Mouse (Mus musculus): ENCODE measurements at regions not wholly inside any gene's neighbourhood (a gene's known extent, or its start where the extent isn't known, plus 50 kb on each side); places are given as distances from the start of the nearest gene placed in this dataset.

DNA sequence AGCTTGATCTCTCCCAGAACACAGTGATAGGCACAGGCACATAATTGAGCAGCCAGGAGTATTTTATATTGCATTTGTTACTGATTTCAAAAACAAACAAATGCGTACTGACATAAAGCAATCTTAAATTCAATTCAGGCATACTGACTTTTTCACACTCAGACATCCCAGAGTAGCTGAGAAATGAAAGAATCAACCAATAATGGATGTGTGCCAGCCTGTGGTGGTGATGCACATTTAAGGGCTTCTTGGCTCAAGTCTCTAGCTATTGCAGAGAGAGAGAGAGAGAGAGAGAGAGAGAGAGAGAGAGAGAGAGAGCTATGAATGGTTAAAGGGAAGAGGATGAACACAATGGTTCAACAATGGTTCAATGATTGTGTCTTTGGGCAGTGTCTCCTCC, 426.1 kb upstream of the Nrp1 start:
- 41% methylated on average over 1 of the region's 1 CpGs for WGBS (ENCODE audit: insufficient replicate concordance)

DNA sequence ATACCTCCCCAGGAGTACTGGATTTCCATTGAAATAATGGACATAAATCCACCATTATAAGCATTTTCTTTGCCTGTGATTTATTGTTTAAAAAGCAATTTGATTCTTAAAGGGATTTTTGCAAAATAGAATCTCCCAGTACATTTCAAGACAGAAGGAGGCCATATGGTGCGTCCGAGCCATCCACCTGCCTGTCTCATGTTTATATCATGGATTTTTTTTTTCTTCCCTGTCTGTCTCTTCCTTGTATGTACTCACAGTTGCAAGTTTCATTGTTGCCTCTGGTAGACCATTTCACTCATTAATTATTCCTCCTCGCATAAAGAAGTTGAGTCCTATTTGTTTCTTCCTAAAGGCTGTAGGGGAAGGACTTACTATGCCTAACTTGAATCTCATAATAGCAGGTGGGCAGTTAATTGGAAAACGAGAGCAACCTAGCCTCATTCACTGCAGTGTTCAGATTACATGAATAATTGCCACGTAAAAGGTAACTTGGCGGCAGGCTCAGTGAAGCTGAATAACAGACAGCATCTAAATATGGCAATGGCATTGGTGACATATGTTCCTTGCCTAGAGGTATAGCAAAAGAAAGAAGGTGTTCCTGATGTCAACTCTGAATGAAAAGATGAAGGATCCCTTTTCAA, 421.5 kb upstream of the Nrp1 start:
- Histone ChIP-seq H3K4me3 (ENCODE audit: low read depth, low read length) (no peak overlapping the region), H3K4me1 (ENCODE audit: control insufficient read depth, low read depth, low read length) (no peaks in the 10 kb centered on the region), H3K36me3 (ENCODE audit: control insufficient read depth, insufficient read depth) (no peaks in the 10 kb centered on the region), H3K9me3 (replicated peaks; ENCODE audit: control insufficient read depth, low read length) (no peaks in the 10 kb centered on the region), H3K4me2 (ENCODE audit: low read depth, low read length) (no peak overlapping the region), H3K27ac (ENCODE audit: low read length) (no peak overlapping the region), H3K27me3 (ENCODE audit: control insufficient read depth, insufficient read depth, low read depth, low read length) (no peaks in the 10 kb centered on the region), H3K9ac (ENCODE audit: low read depth, low read length) (no peak overlapping the region)
- no peak for ATAC-seq (ENCODE audit: low read depth)
- WGBS (ENCODE audit: insufficient replicate concordance) = 69% methylated on average over 6 of the region's 6 CpGs

More for the DNA sequence above, 426.1 kb upstream of the Nrp1 start:
- H3K4me3 ChIP-seq (ENCODE audit: low read depth, low read length) = no peak overlapping the region
- H3K27ac ChIP-seq (ENCODE audit: low read length) = no peak overlapping the region
- no peaks in the 10 kb centered on the region for H3K4me1 ChIP-seq (ENCODE audit: control insufficient read depth, low read depth, low read length)
- H3K9me3 ChIP-seq (replicated peaks; ENCODE audit: control insufficient read depth, low read length) = no peaks in the 10 kb centered on the region
- H3K9ac ChIP-seq (ENCODE audit: low read depth, low read length) = no peak overlapping the region
- H3K36me3 ChIP-seq (ENCODE audit: control insufficient read depth, insufficient read depth) = no peaks in the 10 kb centered on the region
- no peak overlapping the region for H3K4me2 ChIP-seq (ENCODE audit: low read depth, low read length)
- no peaks in the 10 kb centered on the region for H3K27me3 ChIP-seq (ENCODE audit: control insufficient read depth, insufficient read depth, low read depth, low read length)
- ATAC-seq (ENCODE audit: low read depth) = no peak

DNA sequence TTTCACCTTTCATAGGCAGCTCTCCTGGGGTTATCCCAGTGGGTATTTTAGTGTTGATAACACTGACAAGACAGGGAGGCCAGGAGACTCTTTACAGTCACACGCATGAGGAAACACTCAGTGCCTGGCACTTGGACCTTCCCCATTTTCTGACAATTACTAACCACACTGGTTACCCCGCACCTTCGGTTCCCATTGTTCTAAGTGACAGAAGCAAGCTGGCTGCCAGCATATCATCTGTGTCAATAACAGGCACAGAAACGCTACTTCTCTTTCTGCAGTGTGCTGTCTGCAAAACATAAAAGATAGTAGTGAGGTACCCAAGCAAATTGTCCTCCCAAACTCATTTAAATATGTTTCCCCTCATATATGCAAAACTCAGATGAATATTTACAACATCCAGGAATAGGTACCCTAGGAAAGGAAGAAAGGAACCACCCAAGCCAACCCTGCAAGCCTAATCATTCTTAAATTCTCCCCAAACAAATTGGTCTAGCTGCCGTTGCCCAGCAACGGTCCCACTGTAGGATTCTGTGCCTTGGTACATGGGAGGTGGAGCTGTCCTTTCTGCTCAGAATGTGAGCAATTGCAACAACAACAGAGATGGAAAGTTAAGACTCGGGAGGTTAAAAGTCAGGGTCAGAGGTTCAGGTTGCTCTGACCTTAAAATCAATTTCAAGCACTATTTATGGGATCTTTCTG, 419.0 kb upstream of the Nrp1 start:
- no peak for ATAC-seq (ENCODE audit: low read depth)
- Histone ChIP-seq H3K4me1 (ENCODE audit: control insufficient read depth, low read depth, low read length) (no peaks in the 10 kb centered on the region), H3K4me3 (ENCODE audit: low read depth, low read length) (no peak overlapping the region), H3K27ac (ENCODE audit: low read length) (no peak overlapping the region), H3K27me3 (ENCODE audit: control insufficient read depth, insufficient read depth, low read depth, low read length) (no peaks in the 10 kb centered on the region), H3K36me3 (ENCODE audit: control insufficient read depth, insufficient read depth) (no peaks in the 10 kb centered on the region), H3K9me3 (replicated peaks; ENCODE audit: control insufficient read depth, low read length) (no peaks in the 10 kb centered on the region), H3K9ac (ENCODE audit: low read depth, low read length) (no peak overlapping the region), H3K4me2 (ENCODE audit: low read depth, low read length) (no peak overlapping the region)
- 27% methylated on average over 7 of the region's 7 CpGs for WGBS (ENCODE audit: insufficient replicate concordance)

DNA sequence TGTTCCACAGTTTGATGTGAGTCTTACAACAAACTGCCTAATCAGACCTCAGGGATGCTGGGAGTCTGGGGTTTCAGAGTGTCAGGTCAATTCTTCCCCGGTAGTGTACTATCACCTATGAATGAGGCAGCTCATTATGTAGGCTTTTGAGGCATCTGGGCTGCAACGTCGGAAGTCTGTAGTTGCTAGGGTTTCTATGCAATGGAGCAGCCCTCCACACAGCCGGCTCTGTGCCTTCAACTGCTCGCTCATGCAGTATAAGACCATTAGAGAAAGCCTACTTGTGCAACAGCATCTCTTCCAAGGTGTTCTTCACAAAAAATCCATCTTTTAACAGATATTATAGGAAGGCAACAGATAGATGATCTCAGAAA, 418.4 kb upstream of the Nrp1 start:
- no peak overlapping the region for H3K4me2 ChIP-seq (ENCODE audit: low read depth, low read length)
- H3K4me3 ChIP-seq (ENCODE audit: low read depth, low read length) = no peak overlapping the region
- H3K9ac ChIP-seq (ENCODE audit: low read depth, low read length) = no peak overlapping the region
- no peak overlapping the region for H3K27ac ChIP-seq (ENCODE audit: low read length)
- H3K36me3 ChIP-seq (ENCODE audit: control insufficient read depth, insufficient read depth) = no peaks in the 10 kb centered on the region
- no peaks in the 10 kb centered on the region for H3K27me3 ChIP-seq (ENCODE audit: control insufficient read depth, insufficient read depth, low read depth, low read length)
- no peaks in the 10 kb centered on the region for H3K9me3 ChIP-seq (replicated peaks; ENCODE audit: control insufficient read depth, low read length)
- no peak for ATAC-seq (ENCODE audit: low read depth)
- H3K4me1 ChIP-seq (ENCODE audit: control insufficient read depth, low read depth, low read length) = no peaks in the 10 kb centered on the region
- WGBS (ENCODE audit: insufficient replicate concordance) = 49% methylated on average over 5 of the region's 5 CpGs

DNA sequence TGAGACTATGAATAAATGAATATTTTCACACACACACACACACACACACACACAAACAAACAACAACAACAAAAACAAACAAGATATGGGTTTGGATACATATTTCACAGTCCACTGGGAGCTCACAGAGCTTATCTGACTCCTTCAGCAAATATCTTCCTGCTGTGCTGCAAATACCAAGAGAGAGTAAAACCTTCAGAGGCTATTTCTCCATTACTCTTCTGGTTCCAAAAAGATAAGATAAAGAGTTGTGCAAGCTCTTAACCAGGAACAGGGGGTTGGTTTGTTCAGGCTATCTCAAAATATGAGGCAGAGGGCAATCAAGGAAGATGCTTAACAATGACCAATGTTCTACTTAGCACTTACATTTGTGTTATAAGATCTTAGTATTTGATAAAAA, 416.1 kb upstream of the Nrp1 start:
- ATAC-seq (ENCODE audit: low read depth) = no peak
- H3K36me3 ChIP-seq (ENCODE audit: control insufficient read depth, insufficient read depth) = no peaks in the 10 kb centered on the region
- no peaks in the 10 kb centered on the region for H3K27me3 ChIP-seq (ENCODE audit: control insufficient read depth, insufficient read depth, low read depth, low read length)

DNA sequence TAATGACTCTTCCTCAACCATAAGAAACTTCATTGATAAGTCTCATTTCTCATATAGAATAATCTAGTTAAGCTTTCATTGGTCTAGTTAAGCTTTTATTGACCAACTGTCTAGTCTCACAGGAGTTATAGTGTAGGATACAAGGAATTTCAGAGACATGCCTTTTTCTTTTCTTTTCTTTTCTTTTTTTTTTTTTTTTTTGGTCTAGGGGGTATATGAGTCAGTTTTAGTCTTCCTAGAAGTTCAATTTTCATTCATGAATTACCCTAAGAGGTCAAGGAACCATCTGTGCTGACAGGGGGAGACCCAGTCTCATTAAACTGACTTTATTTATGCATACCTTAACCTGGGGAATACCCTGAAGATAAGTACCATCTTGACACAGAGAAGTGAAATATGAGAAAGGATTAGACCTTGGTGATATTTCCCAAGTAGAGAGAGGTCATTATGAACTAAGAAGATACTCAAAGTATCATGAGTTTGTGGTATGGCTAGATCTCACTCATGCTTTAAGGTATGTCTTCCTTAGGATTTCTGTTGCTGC, 413.4 kb upstream of the Nrp1 start:
- Histone ChIP-seq H3K9me3 (replicated peaks; ENCODE audit: control insufficient read depth, low read length) (no peaks in the 10 kb centered on the region), H3K27me3 (ENCODE audit: control insufficient read depth, insufficient read depth, low read depth, low read length) (no peaks in the 10 kb centered on the region), H3K27ac (ENCODE audit: low read length) (no peak overlapping the region), H3K36me3 (ENCODE audit: control insufficient read depth, insufficient read depth) (no peaks in the 10 kb centered on the region), H3K9ac (ENCODE audit: low read depth, low read length) (no peak overlapping the region), H3K4me3 (ENCODE audit: low read depth, low read length) (no peak overlapping the region), H3K4me1 (ENCODE audit: control insufficient read depth, low read depth, low read length) (no peaks in the 10 kb centered on the region), H3K4me2 (ENCODE audit: low read depth, low read length) (no peak overlapping the region)
- no peak for ATAC-seq (ENCODE audit: low read depth)

More for the DNA sequence above, 416.1 kb upstream of the Nrp1 start:
- Histone ChIP-seq H3K4me1 (ENCODE audit: control insufficient read depth, low read depth, low read length) (no peaks in the 10 kb centered on the region), H3K9ac (ENCODE audit: low read depth, low read length) (no peak overlapping the region), H3K27ac (ENCODE audit: low read length) (no peak overlapping the region), H3K4me2 (ENCODE audit: low read depth, low read length) (no peak overlapping the region), H3K4me3 (ENCODE audit: low read depth, low read length) (no peak overlapping the region), H3K9me3 (replicated peaks; ENCODE audit: control insufficient read depth, low read length) (no peaks in the 10 kb centered on the region)

DNA sequence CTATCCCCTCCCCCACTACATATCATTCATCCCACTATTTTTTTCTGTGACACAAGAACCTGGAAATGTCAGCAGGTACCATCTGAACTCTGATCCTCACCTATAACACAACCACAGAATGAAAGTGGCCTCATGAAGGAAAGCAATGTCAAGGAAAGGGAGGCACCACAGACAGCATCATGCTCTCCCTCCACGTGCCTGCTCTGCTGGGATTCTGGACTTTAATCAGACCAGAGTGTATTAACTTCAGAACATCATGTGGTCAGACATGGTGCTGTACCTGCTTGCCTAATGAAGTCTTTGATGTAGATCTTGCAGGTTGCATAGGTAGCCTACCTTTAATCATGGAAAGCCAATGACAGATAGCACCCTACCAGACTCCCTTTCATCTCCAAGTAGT, 400.8 kb upstream of the Nrp1 start:
- no peak for ATAC-seq (ENCODE audit: low read depth)
- Histone ChIP-seq H3K9ac (ENCODE audit: low read depth, low read length) (no peak overlapping the region), H3K27me3 (ENCODE audit: control insufficient read depth, insufficient read depth, low read depth, low read length) (no peaks in the 10 kb centered on the region), H3K4me3 (ENCODE audit: low read depth, low read length) (no peak overlapping the region), H3K4me1 (ENCODE audit: control insufficient read depth, low read depth, low read length) (no peaks in the 10 kb centered on the region), H3K9me3 (replicated peaks; ENCODE audit: control insufficient read depth, low read length) (no peaks in the 10 kb centered on the region), H3K36me3 (ENCODE audit: control insufficient read depth, insufficient read depth) (no peaks in the 10 kb centered on the region), H3K27ac (ENCODE audit: low read length) (no peak overlapping the region), H3K4me2 (ENCODE audit: low read depth, low read length) (no peak overlapping the region)
- 32% methylated on average over 1 of the region's 1 CpGs for WGBS (ENCODE audit: insufficient replicate concordance)

DNA sequence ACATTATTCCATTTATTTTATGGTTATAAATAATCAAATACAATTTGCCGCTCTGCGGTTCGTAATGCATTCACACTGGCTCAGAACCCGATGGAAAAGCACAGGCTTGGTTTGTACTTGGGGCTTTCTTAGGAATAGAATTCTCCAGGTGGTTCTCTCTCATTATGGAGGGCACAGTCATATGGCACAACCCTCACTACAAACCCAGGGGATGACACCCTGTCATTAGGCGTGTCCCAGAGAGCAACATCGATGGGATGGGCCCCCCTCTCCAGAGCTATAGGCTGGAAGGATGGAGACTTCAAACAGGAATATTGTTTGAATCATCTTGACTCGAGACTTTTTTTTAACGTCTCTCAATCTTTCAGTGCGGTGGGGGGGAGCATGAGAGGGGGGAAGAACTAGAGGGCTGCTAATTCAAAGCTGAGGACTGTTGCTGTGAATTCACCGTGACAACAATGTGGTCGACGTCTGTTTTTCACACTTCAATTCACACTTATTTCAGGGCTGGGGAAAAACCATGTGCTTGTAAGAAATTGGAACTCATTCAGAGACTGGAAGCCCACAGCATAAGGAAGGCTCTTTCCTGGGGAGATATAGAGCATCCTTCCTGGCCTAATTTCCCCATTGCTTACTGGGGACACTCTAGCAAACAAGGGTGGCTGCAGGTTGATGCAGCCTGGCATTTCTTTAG, 399.9 kb upstream of the Nrp1 start:
- H3K4me2 ChIP-seq (ENCODE audit: low read depth, low read length) = no peak overlapping the region
- H3K27me3 ChIP-seq (ENCODE audit: control insufficient read depth, insufficient read depth, low read depth, low read length) = no peaks in the 10 kb centered on the region
- ATAC-seq (ENCODE audit: low read depth) = no peak
- no peak overlapping the region for H3K4me3 ChIP-seq (ENCODE audit: low read depth, low read length)
- H3K27ac ChIP-seq (ENCODE audit: low read length) = no peak overlapping the region
- H3K4me1 ChIP-seq (ENCODE audit: control insufficient read depth, low read depth, low read length) = no peaks in the 10 kb centered on the region
- H3K9me3 ChIP-seq (replicated peaks; ENCODE audit: control insufficient read depth, low read length) = no peaks in the 10 kb centered on the region
- WGBS (ENCODE audit: insufficient replicate concordance) = 71% methylated on average over 12 of the region's 12 CpGs
- no peaks in the 10 kb centered on the region for H3K36me3 ChIP-seq (ENCODE audit: control insufficient read depth, insufficient read depth)
- H3K9ac ChIP-seq (ENCODE audit: low read depth, low read length) = no peak overlapping the region

DNA sequence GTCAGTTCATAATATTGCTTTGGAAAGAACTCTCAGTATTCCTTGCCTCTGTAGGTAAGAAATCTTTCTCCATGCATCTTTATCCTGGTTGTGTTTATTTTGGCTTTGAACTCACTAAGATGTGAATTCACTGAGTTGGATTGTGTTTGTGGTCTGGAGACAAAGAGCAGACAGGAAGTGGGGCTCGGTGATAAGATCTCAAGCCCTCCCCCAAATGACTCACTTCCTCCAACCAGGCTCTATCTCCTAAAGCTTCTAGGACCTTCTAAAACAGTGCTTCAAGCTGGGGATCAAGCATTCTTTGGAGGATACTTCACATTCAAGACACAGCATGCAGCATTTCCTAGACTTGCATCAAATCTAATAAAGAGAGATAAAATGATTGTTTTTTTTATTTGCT, 395.5 kb upstream of the Nrp1 start:
- Histone ChIP-seq H3K27me3 (ENCODE audit: control insufficient read depth, insufficient read depth, low read depth, low read length) (no peaks in the 10 kb centered on the region), H3K9me3 (replicated peaks; ENCODE audit: control insufficient read depth, low read length) (no peaks in the 10 kb centered on the region), H3K4me1 (ENCODE audit: control insufficient read depth, low read depth, low read length) (no peaks in the 10 kb centered on the region), H3K27ac (ENCODE audit: low read length) (no peak overlapping the region), H3K9ac (ENCODE audit: low read depth, low read length) (no peak overlapping the region), H3K36me3 (ENCODE audit: control insufficient read depth, insufficient read depth) (no peaks in the 10 kb centered on the region), H3K4me3 (ENCODE audit: low read depth, low read length) (no peak overlapping the region), H3K4me2 (ENCODE audit: low read depth, low read length) (no peak overlapping the region)
- ATAC-seq (ENCODE audit: low read depth) = no peak
- 8% methylated on average over 1 of the region's 1 CpGs for WGBS (ENCODE audit: insufficient replicate concordance)

All from liver, embryonic 16.5 days (tissue).